Mouse (Mus musculus) limb, embryonic 13.5 days (tissue): ENCODE results near the gene Acot7. TPM values are rescaled to one million over a fixed set of nuclear protein-coding genes. Genes with fewer than 3 reads are reported as not detected.

Source experiments
- ATAC-seq: fragments of 200-750 bp; cut with Nextera tagmentation; 2 replicates; pipeline ENCODE4 v1.8.0; 2017; ENCODE audit warnings: low read depth, moderate number of reproducible peaks, moderate TSS enrichment; ENCODE audit not compliant: low FRiP score
- H3K27ac ChIP-seq: fragments of 300-500 bp; sonication (generic); 2 replicates; pipeline ENCODE4 v1.5.1; 2015; ENCODE audit warnings: inconsistent platforms, mild to moderate bottlenecking, moderate library complexity
- H3K27me3 ChIP-seq: fragments of 300-500 bp; sonication (generic); 2 replicates; pipeline ENCODE4 v1.6.1; 2015; ENCODE audit warnings: mild to moderate bottlenecking, inconsistent platforms
- H3K36me3 ChIP-seq: fragments of 300-500 bp; sonication (generic); 2 replicates; pipeline ENCODE4 v1.6.1; 2015; ENCODE audit warnings: inconsistent platforms, mild to moderate bottlenecking, moderate library complexity
- H3K4me1 ChIP-seq: fragments of 300-500 bp; sonication (generic); 2 replicates; pipeline ENCODE4 v1.6.1; 2015; ENCODE audit warnings: inconsistent platforms
- H3K4me2 ChIP-seq: fragments of 300-500 bp; sonication (generic); replicated peaks from 2 replicates; pipeline ENCODE4 v1.6.1; 2015; ENCODE audit warnings: inconsistent platforms, mild to moderate bottlenecking, moderate library complexity
- H3K4me3 ChIP-seq: fragments of 300-500 bp; sonication (generic); 2 replicates; pipeline ENCODE4 v1.5.1; 2015; ENCODE audit warnings: moderate library complexity, mild to moderate bottlenecking, inconsistent platforms
- H3K9ac ChIP-seq: fragments of 300-500 bp; sonication (generic); 2 replicates; pipeline ENCODE4 v1.6.1; 2015; ENCODE audit warnings: mild to moderate bottlenecking, inconsistent platforms
- H3K9me3 ChIP-seq: fragments of 300-500 bp; sonication (generic); 2 replicates; pipeline ENCODE4 v1.6.1; 2016; ENCODE audit warnings: inconsistent platforms
- WGBS: fragments of 180-500 bp; shearing (Covaris S2); methylation state at CpG from one replicate; pipeline ENCODE4 v1.1.7; 2015; 5-methylcytosine and 5-hydroxymethylcytosine counted together
- polyA plus RNA-seq: library from polyadenylated mRNA; unstranded; fragments of >200 nt; fragmentation: Nextera tagmentation; extraction: Ambion mirVana; gene quantifications from 2 replicates; pipeline ENCODE4 v1.2.1, GENCODE M21; 2015

Acot7 gene
- polyA plus RNA-seq, 1 experiment from 2014 or later: 53.2 TPM

DNA sequence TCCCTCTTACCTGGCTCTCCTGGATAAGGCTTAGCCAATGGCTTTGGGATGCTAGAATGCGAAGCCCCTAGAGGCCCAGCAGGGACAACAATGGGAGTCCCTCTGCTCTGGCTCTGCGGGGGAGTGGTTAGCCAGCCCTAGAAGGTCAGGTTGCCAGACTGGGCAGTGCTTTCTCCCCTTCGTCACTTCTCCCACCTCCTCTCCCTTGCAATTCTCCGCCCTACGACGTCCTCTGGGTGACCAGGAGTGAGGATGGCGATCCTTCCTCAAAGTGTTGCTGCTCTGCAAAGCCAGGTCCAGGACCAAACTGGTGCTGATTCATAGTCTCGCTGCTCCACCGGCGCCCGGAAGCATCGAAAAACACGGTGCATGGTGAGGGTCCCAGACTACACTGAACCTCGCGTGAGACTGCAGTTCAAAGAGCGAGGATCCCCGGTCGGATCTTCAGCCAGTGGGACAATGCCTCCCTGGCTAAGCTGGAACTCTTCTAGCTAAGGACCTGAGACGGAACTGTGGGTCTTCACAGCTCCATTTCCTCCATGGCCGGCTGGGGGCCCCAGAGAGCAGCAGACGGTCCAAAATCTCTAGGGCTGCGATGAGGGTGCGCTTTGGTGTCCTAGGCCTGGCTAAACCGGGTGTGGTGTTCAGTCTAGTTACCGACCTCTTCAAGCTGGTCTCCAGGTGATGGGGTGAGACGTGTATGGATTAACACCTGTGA is 140.7 kb downstream of the Acot7 start, which contains the start of gene Rnf207:
Gene Rnf207, minus strand, starts transcription at position 477 of the 718 bp plus-strand sequence.
- Histone ChIP-seq H3K9ac (peak within 1 kb of the TSS; percentile 35), H3K27me3 (peaks cover 65% of the 10 kb centered on the region), H3K27ac (no peak within 1 kb of the TSS), H3K4me1 (peaks cover 17% of the 10 kb centered on the region), H3K4me2 (peak within 1 kb of the TSS; percentile 45), H3K4me3 (peak within 1 kb of the TSS; percentile 12), H3K36me3 (no peaks in the 10 kb centered on the region), H3K9me3 (no peaks in the 10 kb centered on the region)
- ATAC-seq: no peak
- WGBS: 4% methylated on average over 26 of the region's 26 CpGs

Other genes starting within 250 kb of the Acot7 start
- gene Dnajc11, start 244.4 kb upstream of the Acot7 start, polyA plus RNA-seq: 73.7 and 76.4 TPM in 2 replicates
- 51.0 and 56.4 TPM in 2 replicates for gene Thap3, start 189.1 kb upstream of the Acot7 start, polyA plus RNA-seq
- gene Phf13, start 181.9 kb upstream of the Acot7 start, polyA plus RNA-seq: 39.2 and 40.8 TPM in 2 replicates
- gene Klhl21, start 169.3 kb upstream of the Acot7 start, polyA plus RNA-seq: 14.3 and 14.7 TPM in 2 replicates
- gene Zbtb48, start 150.5 kb upstream of the Acot7 start, polyA plus RNA-seq: 20.7 and 21.4 TPM in 2 replicates
- gene Tas1r1, start 139.6 kb upstream of the Acot7 start, polyA plus RNA-seq: 1.3 TPM in 2 replicates
- 33.7 and 34.4 TPM in 2 replicates for gene Nol9, start 138.8 kb upstream of the Acot7 start, polyA plus RNA-seq
- gene Plekhg5, start 105.6 kb upstream of the Acot7 start, polyA plus RNA-seq: 17.3 TPM in 2 replicates
- gene Tnfrsf25, start 62.2 kb upstream of the Acot7 start, polyA plus RNA-seq: 0.86 and 1.9 TPM in 2 replicates
- gene Espn, start 25.8 kb upstream of the Acot7 start, polyA plus RNA-seq: 0.88 and 1.5 TPM in 2 replicates
- gene Hes2, start 19.3 kb upstream of the Acot7 start, polyA plus RNA-seq: not detected in 2 replicates
- 9.8 and 10.6 TPM in 2 replicates for gene Gpr153, start 96.1 kb downstream of the Acot7 start, polyA plus RNA-seq
- gene Hes3, start 113.5 kb downstream of the Acot7 start, polyA plus RNA-seq: not detected in 2 replicates
- gene Icmt, start 119.1 kb downstream of the Acot7 start, polyA plus RNA-seq: 21.8 and 27.0 TPM in 2 replicates
- gene Rnf207, start 140.9 kb downstream of the Acot7 start, polyA plus RNA-seq: 0.32 and 0.34 TPM in 2 replicates
- 371 and 395 TPM in 2 replicates for gene Rpl22, start 147.6 kb downstream of the Acot7 start, polyA plus RNA-seq
- gene Chd5, start 160.5 kb downstream of the Acot7 start, polyA plus RNA-seq: 0.34 and 0.40 TPM in 2 replicates